Comparison of ENCODE assay signal across 8 mouse cellular contexts in the genomic region with DNA sequence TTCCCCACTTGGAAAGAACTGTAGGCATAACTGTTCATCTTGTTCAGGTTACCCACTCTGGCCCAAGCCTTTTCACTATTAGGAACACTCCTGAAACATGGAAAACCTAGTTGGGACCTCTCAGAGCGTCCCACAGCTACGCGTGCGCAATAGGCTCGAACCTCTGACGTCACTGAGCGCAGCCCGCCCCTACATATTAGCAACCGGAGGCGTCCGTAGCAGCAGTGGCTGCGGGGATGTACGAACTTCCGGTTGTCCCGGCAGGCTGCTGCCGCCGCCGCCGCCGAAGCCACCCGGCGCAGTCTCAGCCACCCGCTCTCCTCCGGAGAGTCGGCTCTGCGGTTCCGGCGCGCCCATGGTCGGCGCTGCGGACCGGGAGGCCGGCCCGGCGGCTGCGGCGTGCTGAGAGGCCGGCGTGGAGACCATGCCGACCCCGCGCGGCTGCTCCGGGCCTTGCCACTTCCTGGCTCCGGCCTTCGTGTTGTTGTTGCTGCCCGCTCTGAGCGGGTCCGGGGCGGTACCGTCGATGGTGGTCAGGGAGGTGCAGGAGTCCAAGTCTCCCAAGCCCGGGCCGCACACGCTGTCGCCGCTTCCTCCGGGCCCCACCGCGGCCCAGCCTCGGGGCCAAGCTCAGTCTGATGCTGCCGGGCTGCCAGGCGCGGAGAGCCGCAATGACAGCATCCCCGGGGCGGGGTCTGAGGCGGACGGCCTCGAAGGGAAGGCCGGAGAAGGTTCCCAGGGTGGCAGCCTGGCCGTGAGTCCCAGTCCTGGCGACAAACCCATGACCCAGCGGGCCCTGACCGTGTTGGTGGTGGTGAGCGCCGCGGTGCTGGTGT. TPM values are rescaled to one million over a fixed set of nuclear protein-coding genes. Genes with fewer than 3 reads are reported as not detected.
A peak's percentile ranks its signal among the peaks of the same experiment; 100 is the strongest.
DNase-seq lines count a peak whose midpoint lies in the region; ATAC-seq lines count a peak whose summit lies in the region.

A gene (plus strand): TSS at position 231 of the 836 bp plus-strand sequence.

- H3K27ac ChIP-seq in intestine, embryonic 14.5 days (ENCODE audit: low read depth): peak within 1 kb of the TSS; percentile 77

- peak within 1 kb of the TSS; percentile 91 for H3K4me2 ChIP-seq in intestine, embryonic 14.5 days (ENCODE audit: low read length)

- peak; percentile 91 to 92 for DNase-seq in adrenal gland, adult 18-20 months (ENCODE audit: low spot score in 2 of 2)
- peak; percentile 95 for DNase-seq in embryo, embryonic 11 days
- peak; percentile 91 for DNase-seq in gastrocnemius, postnatal 25 days
- peak; percentile 93 for DNase-seq in intestine, embryonic 14.5 days (ENCODE audit: low spot score)
- DNase-seq in left cerebral cortex, postnatal 14 days (ENCODE audit: low spot score in 2 of 2): peak; percentile 93 to 95
- peak; percentile 93 for DNase-seq in mesoderm, embryonic 11.5 days (ENCODE audit: low read depth, low spot score)
- DNase-seq in right cerebral cortex, postnatal 36 days (ENCODE audit: low spot score in 2 of 2): peak; percentile 90 to 93
- peak; percentile 89 for DNase-seq in yolk sac, embryonic 10.5 days (ENCODE audit: low spot score)

- intact Hi-C loops in left cerebral cortex, postnatal 14 days (cut with DNase I): loop anchor here (5.0 kb wide), 1 partner anchor 354 kb away; a partner anchor contains a TSS

- H3K9me3 ChIP-seq in intestine, embryonic 14.5 days (ENCODE audit: control insufficient read depth, low read length): no peaks in the 10 kb centered on the region

- peak within 1 kb of the TSS; percentile 81 for H3K9ac ChIP-seq in intestine, embryonic 14.5 days (ENCODE audit: low read length)

- peak within 1 kb of the TSS; percentile 85 for H3K4me3 ChIP-seq in intestine, embryonic 14.5 days (ENCODE audit: low read depth, low read length)

- 0 out of 2 replicates have a peak, but pooled peaks cover 6% of the 10 kb centered on the region for H3K4me1 ChIP-seq in intestine, embryonic 14.5 days (replicated peaks; ENCODE audit: control insufficient read depth, insufficient read depth, low read length)

- under 1% methylated on average over 74 of the region's 79 CpGs for WGBS in intestine, embryonic 14.5 days

- no peaks in the 10 kb centered on the region for H3K27me3 ChIP-seq in intestine, embryonic 14.5 days (replicated peaks; ENCODE audit: control insufficient read depth, insufficient read depth, low read length)

- H3K36me3 ChIP-seq in intestine, embryonic 14.5 days (ENCODE audit: control insufficient read depth, insufficient read depth, low read length): no peaks in the 10 kb centered on the region

- peak; percentile 99 for ATAC-seq in intestine, embryonic 14.5 days (replicated peaks; ENCODE audit: low FRiP score, low TSS enrichment, low read depth)

RNA-seq across cellular contexts. Expression of the gene that starts here (rescaled TPM):
- total RNA-seq in adrenal gland, adult 18-20 months (2021): 10 to 100 TPM; 19.0 to 28.0 TPM
- 10 to 100 TPM; 33.0 to 34.8 TPM for total RNA-seq in gastrocnemius, postnatal 25 days (2021)
- polyA plus RNA-seq in intestine, embryonic 14.5 days (2014; fragmentation: Nextera tagmentation; extraction: Ambion mirVana): 21.0 and 21.2 TPM in 2 replicates
- 10 to 100 TPM; 31.8 to 36.9 TPM for total RNA-seq in left cerebral cortex, postnatal 14 days (2021)

Comparison
In these comparisons a context has a peak if more than half of its experiments do, and no peak if none do; other contexts are left out.
1. Peak in every context shown above with its lines: DNase-seq, ATAC-seq, H3K4me3 ChIP-seq and H3K27ac ChIP-seq.